Mouse (Mus musculus) spleen, adult 18-20 months (tissue): ENCODE results near the gene Fam71e1.
A peak's percentile ranks its signal among the peaks of the same experiment; 100 is the strongest.

Experiments
- DNase-seq, 2 experiments: peaks; one replicate each; pipeline ENCODE4 v3.0.0; 2022; ENCODE audit warnings: mixed read lengths in 2 of 2

Gene Fam71e1

GRCm38 (mm10) chr7:44535657-44536589 is 39.5 kb downstream of the Fam71e1 start:
- peak in 1 of 2 experiments; percentile 43 for DNase-seq

GRCm38 (mm10) chr7:44536590-44536968 is 40.2 kb downstream of the Fam71e1 start:
- DNase-seq = no peak

GRCm38 (mm10) chr7:44537009-44537408 is 40.6 kb downstream of the Fam71e1 start:
- no peak for DNase-seq

GRCm38 (mm10) chr7:44537496-44537895 is 41.1 kb downstream of the Fam71e1 start:
- no peak for DNase-seq

GRCm38 (mm10) chr7:44538756-44539624 is 42.6 kb downstream of the Fam71e1 start:
- DNase-seq = peak in 1 of 2 experiments; percentile 6

GRCm38 (mm10) chr7:44542555-44542954 is 46.2 kb downstream of the Fam71e1 start:
- DNase-seq = no peak

GRCm38 (mm10) chr7:44543071-44543470 is 46.7 kb downstream of the Fam71e1 start:
- no peak for DNase-seq

GRCm38 (mm10) chr7:44546274-44546673 is 49.9 kb downstream of the Fam71e1 start:
- DNase-seq = no peak

GRCm38 (mm10) chr7:44547041-44547440 is 50.7 kb downstream of the Fam71e1 start:
- DNase-seq = peak in 1 of 2 experiments; percentile 21

GRCm38 (mm10) chr7:44547725-44548124 is 51.3 kb downstream of the Fam71e1 start:
- DNase-seq = peak in 1 of 2 experiments; percentile 24

GRCm38 (mm10) chr7:44548497-44549087 is 52.2 kb downstream of the Fam71e1 start, which contains the start of gene Pold1:
Gene Pold1 (minus strand): TSS chr7:44548849.
- DNase-seq = peak; percentile 100

GRCm38 (mm10) chr7:44549621-44550408 is 53.4 kb downstream of the Fam71e1 start:
- peak in 1 of 2 experiments; percentile 11 for DNase-seq

- DNase-seq = peak in 1 of 2 experiments; percentile 22
These were observed 54.0 kb downstream of the Fam71e1 start for GRCm38 (mm10) chr7:44550409-44550678.
